Mouse (Mus musculus) left cerebral cortex, postnatal 4 days (tissue): ENCODE data around the gene Shisa5. TPM values are rescaled to one million over a fixed set of nuclear protein-coding genes. Genes with fewer than 3 reads are reported as not detected.

Source experiments
- DNase-seq: peaks from one replicate; pipeline ENCODE4 v3.0.0-alpha.2; 2022
- intact Hi-C: fragments of 180-260 bp; cut with DNase I; formaldehyde crosslinking; loops from one replicate; pipeline ENCODE4 v1.15.1; 2025
- total RNA-seq, 2 experiments: library from RNA; stranded (reverse); gene quantifications; 2 replicates each; pipeline ENCODE4 v1.2.3; 2021

The Shisa5 gene
- 10 to 100 TPM; 48.3 to 54.7 TPM for total RNA-seq

GRCm38 (mm10) chr9:109038086-109038895, at the start of gene Shisa5:
Shisa5 (plus strand) TSS chr9:109038565.
- intact Hi-C loops = no loop called here

DNA sequence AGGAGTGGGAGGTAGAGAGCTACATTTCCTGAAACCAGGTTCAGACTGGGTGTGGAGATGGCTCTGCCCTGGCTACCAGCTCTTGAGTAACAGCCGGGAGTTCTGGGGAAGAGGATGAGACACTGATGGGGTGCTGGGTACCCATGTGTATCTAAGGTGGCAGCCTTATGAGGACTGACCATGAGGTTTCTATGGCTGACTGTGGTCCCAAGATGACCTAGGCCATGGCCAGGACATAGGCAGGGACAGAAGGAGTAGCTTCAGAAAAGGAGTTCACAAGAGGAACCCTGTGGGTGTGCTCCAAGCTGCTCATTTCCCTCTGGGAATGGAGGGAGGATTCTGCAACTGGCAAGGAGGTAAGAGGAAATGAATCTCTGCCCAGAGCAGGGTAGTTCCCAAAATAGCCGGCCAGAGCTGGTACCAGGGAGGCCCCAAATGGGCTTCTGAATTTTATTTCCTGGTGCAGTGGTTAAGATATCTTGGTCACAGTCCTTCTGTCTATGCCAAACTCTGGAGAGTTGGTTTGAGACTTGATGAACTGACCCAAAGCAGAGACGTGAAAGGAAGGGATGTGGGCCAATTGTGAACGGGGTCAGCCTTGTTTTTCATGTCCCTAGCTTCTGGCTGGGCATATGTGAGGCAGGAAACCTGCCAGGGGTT, 48.4 kb upstream of the Shisa5 start:
- intact Hi-C loops = no loop called here
- no peak for DNase-seq

More at GRCm38 (mm10) chr9:109038086-109038895, at the start of gene Shisa5:
- peak; percentile 62 for DNase-seq

DNA sequence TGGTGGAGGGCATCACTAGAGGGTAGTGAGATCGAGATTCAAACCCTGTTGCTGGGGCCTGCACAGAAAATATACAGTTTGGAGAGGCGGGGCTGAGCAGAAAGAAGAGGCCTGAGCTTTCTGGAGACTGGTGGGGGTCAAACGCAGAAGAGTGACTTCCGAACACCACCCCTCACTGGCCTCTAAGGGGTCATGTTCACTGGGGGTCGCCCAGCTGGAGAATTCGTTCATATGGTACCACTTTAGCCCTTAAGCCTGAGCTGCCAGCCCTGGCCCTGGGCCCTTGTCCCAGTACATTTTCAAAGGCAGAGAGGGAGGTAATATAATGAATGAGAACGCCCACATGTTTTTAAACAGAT, 47.9 kb upstream of the Shisa5 start:
- intact Hi-C loops = no loop called here
- no peak for DNase-seq

GRCm38 (mm10) chr9:108991428-108992084, 46.8 kb upstream of the Shisa5 start, which contains the start of gene Pfkfb4:
Pfkfb4 (plus strand) TSS chr9:108991778.
- DNase-seq = peak; percentile 96
- intact Hi-C loops = no loop called here

GRCm38 (mm10) chr9:108992085-108992469, 46.3 kb upstream of the Shisa5 start:
- no peak for DNase-seq
- intact Hi-C loops = no loop called here

DNA sequence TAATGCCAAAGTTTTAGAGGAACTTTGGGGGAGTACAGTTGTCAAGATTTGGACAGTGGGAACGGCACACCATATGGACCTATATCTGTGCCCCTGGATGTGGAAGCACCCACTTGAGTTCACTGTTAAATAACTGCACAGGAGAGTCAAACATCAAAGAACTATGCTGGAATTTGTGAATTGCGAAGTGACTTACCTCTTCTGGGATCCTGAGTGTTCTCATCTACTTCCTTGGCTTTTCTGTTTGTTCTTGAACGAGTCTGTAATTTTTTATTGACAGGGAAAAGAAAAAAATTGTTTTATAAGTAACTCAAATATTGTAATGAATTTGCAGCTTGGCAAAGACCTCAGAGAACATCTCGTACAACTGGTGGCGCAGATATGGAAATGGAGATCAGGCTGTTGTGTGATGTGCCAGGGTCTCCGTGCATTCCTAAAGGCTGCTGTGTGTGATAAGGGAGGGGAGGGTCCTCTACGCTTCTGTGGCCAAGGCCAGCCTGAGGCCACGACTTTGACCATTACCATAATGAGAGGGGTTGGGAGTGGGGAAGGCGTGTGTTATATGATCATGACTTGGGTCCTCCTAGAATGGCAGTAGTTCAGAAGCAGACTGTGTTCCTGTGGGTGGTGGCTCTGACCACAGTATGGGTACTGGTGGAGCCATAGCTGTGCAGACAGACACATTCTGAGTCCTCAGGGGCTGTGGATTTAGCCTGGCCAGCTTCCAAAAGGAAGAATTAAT, 45.6 kb upstream of the Shisa5 start:
- intact Hi-C loops = no loop called here
- DNase-seq = no peak

DNA sequence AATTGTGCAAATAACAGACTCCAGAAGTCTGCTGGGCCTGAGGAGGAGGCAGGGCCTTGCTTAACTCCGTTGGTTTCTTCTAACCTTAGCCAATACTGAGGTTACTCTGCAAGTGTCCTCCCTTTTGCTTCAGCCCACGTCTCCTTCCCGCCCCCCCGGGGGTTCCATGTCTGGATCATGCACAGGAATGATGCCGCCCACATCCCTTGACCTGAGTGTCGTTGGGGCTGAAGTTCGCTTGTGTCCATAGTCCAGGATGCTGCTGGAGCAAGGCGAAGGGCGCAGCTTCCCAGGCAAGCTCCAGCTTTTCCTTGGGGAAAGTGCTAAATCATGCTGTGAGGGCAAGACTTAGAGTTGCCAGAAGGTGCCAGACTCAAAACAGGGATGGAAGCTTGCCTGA, 42.0 kb upstream of the Shisa5 start:
- no peak for DNase-seq
- intact Hi-C loops = no loop called here

DNA sequence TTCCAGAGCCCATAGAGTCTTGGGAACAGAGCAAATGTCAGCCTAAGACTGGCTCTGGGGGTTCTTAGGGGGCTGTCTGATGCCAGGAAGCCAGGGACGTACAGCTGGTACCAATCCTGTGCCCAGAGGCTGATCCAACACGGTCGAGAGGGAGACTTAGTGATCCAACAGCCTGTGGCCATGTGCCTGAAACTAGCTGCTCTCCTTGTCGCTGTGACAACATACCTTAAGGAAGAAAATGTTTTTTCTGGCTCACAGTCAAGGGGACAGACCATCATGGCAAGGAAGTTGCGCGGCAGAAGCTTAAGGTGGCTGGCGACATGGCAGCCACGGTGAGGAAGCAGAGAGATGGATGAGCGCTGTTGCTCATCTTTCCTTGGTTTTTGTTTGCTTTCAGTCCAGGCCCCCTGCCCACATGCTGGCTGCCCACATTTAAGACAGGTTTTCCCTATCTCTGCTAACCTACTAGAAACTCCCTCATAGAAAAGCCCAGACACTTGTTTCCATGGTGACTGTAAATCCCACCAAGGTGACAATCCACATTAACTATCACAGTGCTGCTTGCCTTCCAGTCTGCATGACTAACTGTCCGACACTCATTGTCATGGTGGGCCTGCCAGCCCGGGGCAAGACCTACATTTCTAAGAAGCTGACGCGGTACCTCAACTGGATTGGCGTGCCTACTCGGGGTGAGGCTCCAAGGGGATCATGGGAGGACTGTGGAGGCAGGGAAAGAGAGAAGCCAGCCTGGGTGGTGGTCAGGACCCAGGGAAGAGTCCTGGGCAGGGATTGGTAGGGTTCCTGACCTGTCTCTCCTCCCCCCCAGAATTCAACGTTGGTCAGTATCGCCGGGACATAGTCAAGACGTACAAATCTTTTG, 39.8 kb upstream of the Shisa5 start:
- intact Hi-C loops = no loop called here
- DNase-seq = no peak

- DNase-seq = peak; percentile 35
- intact Hi-C loops = no loop called here
Measured at GRCm38 (mm10) chr9:108999167-108999526, 39.2 kb upstream of the Shisa5 start.

GRCm38 (mm10) chr9:109000726-109001125, 37.6 kb upstream of the Shisa5 start:
- DNase-seq = peak; percentile 62
- intact Hi-C loops = loop anchor here (5.0 kb wide), 1 partner anchor 57 kb away; the partner anchor contains the start of gene Trex1

DNA sequence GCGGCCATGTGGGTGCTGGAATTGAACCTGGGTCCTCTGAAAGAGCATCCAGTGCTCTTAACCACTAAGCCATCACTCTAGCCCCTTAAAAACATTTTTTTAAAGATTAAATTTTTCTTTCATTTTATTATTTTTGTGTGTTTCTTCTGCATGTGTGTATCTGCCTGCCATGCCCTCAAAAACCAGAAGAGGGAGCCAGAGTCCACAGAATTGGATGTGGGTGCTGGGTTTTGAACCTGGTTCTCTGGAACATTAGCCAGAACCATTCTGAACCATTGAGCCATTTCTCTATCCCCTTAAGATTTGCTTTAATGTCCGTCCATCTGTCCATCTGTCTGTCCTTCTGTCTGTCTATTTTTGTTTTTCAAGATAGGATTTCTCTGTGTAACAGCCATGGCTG, 35.2 kb upstream of the Shisa5 start:
- peak; percentile 37 for DNase-seq
- intact Hi-C loops = loop anchor here (5.0 kb wide), 1 partner anchor 54 kb away; the partner anchor contains the start of gene Trex1

DNA sequence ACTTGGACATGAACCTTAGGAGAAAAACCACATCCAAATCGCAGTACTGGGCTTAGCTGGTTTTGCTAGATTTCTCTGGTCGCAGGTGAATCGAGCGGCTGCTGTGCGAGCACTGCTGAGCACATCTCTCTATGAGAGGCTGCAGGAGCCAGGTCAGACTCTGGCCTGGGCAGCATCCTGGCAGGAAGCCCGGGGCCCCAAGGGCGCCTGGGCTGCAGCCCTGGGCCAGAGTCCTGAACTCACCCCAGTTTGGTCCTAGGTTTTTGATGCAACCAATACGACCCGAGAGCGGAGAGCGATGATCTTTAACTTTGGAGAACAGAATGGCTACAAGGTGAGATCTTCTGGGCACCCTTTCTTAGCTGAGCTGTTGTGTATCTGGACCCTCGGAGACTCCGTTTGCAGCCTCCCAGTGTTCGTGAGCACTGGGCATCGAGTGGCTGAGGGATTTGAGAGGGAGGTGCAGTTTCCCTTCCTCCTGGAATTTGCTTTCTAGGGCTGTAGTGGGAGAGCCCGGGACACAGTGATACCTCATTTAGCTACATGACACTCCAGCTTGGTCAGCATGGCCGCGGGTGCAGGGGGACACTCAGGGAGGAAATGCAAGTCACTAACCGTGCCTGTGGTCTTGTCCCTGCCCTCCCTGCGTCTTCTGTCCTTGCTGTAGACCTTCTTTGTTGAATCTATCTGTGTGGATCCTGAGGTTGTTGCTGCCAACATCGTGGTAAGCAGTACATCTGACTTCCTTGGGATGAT, 31.2 kb upstream of the Shisa5 start:
- intact Hi-C loops = no loop called here
- DNase-seq = no peak

- intact Hi-C loops = no loop called here
- no peak for DNase-seq
Measured at GRCm38 (mm10) chr9:109008081-109008480, 30.3 kb upstream of the Shisa5 start.

DNA sequence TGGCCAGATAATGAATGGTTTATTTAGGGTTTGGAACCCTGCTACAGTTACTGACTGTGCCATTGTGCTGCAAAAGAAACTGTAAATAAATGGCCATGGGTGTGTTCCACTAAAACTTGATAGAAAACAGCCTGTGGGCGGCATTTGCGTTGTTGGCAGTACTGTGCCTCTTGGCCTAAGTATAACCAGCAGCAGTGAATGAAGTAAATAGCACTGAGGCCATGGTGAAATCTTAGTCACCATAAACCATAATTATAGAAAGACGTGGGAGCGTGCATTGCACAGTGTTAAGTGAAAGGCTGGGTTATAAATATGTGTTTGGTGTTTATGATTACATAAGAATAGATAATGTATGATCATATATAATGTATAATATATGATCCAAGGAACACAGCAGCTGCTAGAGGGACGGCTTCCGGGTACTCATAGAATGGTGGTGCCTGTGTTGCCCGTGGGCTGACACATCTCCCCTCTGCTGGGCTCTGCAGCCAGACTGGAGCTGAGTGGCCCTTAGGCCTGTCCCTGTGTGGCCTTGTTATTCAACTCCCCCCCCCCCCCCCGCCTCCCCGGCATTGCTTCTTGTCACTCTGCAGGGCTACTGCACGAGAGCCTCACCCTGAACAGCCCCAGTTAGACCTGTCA, 29.2 kb upstream of the Shisa5 start:
- intact Hi-C loops = no loop called here
- no peak for DNase-seq

DNA sequence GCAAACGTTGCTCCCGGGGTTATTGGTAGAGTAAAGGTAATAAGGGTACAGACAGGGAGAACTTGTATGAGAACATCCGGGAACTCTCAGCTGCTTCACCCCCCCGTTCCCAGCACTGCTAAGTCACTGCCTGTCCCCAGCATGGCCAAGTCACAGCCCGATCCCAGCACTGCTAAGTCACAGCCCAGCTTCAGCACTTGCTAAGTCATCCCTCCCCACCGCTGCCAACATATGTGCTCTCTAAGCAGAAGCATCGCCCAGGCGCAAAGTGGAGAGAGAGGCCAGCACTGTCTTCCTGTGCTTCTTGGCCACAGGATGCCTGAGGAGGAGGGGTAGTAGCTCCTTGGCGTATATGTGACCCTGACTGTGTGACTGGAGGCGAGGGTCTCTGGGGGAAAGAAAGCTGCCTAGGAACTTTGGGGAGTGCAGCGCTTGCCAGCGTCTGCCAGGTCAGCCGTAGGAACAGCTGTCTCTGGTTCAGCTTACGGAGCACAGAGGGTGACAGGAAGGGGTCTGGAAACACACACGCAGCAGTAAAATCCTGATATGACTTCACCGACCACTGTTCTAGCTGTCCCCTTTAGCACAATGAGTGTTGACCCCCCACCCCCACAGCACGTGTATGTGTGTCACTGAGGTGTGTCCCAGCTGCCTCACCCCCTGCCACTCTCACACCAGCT, 28.6 kb upstream of the Shisa5 start:
- intact Hi-C loops = no loop called here
- peak; percentile 42 for DNase-seq

DNA sequence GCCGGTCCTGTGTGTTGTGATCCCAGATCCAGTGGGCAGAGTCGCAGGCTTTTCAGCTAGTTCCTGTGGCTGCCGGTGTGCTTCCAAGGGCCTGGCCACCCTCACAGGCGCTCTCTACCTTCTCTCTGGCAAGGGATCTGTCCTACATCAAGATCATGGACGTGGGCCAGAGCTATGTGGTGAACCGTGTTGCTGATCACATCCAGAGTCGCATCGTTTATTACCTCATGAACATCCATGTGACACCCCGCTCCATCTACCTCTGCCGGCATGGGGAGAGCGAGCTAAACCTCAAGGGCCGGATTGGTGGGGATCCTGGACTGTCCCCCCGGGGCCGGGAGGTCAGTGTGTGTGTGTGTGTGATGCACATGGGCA, 28.1 kb upstream of the Shisa5 start:
- DNase-seq = no peak
- intact Hi-C loops = no loop called here

GRCm38 (mm10) chr9:109015397-109015796, 23.0 kb upstream of the Shisa5 start:
- DNase-seq = no peak
- intact Hi-C loops = no loop called here

DNA sequence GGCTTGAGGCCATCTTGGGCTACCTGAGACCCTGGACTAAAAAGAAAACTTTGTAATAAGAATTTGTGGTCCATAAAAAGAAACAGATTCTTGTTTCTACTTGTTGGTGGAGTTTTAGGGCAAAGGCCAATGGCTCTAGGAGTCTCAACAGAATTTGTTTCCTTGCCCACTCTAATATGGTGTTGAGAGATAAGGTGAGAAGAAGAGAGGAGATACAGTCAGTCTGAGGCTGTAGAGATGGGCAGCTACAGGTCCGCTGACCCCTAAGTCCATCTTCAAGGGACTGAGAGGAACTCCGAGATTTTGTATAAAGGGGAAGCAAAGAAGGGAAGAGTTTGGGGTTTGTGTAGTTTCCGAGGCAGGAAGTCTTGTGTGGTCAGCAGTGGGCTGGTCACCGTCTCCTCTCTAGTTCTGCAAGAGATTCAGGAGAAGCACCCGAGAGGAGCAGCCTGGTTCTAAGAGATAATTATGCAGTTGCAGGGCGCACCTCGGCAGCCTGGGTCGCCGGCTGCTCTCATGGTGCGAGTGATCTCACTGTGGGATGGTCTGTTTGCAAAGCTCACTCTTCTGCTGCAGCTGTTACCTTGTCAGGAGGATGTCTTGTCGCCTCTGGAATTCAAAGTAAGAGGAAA, 21.3 kb upstream of the Shisa5 start:
- no peak for DNase-seq
- intact Hi-C loops = no loop called here
